Mouse (Mus musculus) midbrain, embryonic 16.5 days (tissue): ENCODE results near the gene Mrps15. TPM values are rescaled to one million over a fixed set of nuclear protein-coding genes. Genes with fewer than 3 reads are reported as not detected.
A peak's percentile ranks its signal among the peaks of the same experiment; 100 is the strongest.

ENCODE experiments used
- ATAC-seq: fragments of 200-750 bp; cut with Nextera tagmentation; 2 replicates; pipeline ENCODE4 v1.8.0; 2017; ENCODE audit warnings: moderate TSS enrichment
- H3K27ac ChIP-seq: fragments of 300-500 bp; sonication (generic); 2 replicates; pipeline ENCODE4 v1.5.1; 2014; ENCODE audit warnings: mild to moderate bottlenecking, low read length, mixed read lengths
- H3K27me3 ChIP-seq: fragments of 300-500 bp; sonication (generic); 2 replicates; pipeline ENCODE4 v1.6.1; 2014; ENCODE audit warnings: low read depth, low read length, mixed read lengths; ENCODE audit not compliant: control insufficient read depth, insufficient read depth
- H3K36me3 ChIP-seq: fragments of 300-500 bp; sonication (generic); 2 replicates; pipeline ENCODE4 v1.6.1; 2014; ENCODE audit warnings: mild to moderate bottlenecking, low read length, moderate library complexity, mixed read lengths; ENCODE audit not compliant: control insufficient read depth, insufficient read depth
- H3K4me1 ChIP-seq: fragments of 300-500 bp; sonication (generic); 2 replicates; pipeline ENCODE4 v1.6.1; 2014; ENCODE audit warnings: mild to moderate bottlenecking, low read length, mixed read lengths; ENCODE audit not compliant: control insufficient read depth, insufficient read depth
- H3K4me2 ChIP-seq: fragments of 300-500 bp; sonication (generic); 2 replicates; pipeline ENCODE4 v1.6.1; 2014; ENCODE audit warnings: mild to moderate bottlenecking, low read length, mixed read lengths
- H3K4me3 ChIP-seq: fragments of 300-500 bp; sonication (generic); 2 replicates; pipeline ENCODE4 v1.5.1; 2014; ENCODE audit warnings: low read depth, mild to moderate bottlenecking, low read length, moderate library complexity, mixed read lengths
- H3K9ac ChIP-seq: fragments of 300-500 bp; sonication (generic); 2 replicates; pipeline ENCODE4 v1.6.1; 2014; ENCODE audit warnings: low read depth, low read length, mixed read lengths
- H3K9me3 ChIP-seq: fragments of 300-500 bp; sonication (generic); replicated peaks from 2 replicates; pipeline ENCODE4 v1.6.1; 2014; ENCODE audit warnings: mild to moderate bottlenecking, low read length, mixed read lengths; ENCODE audit not compliant: control insufficient read depth, poor library complexity, severe bottlenecking
- WGBS: fragments of 180-500 bp; shearing (Covaris S2); extraction: QIAGEN DNeasy Blood & Tissue Kit; methylation state at CpG from one replicate; pipeline ENCODE4 v1.1.7; 2014; 5-methylcytosine and 5-hydroxymethylcytosine counted together
- polyA plus RNA-seq: library from polyadenylated mRNA; unstranded; fragments of >200 nt; fragmentation: Nextera tagmentation; extraction: Ambion mirVana; gene quantifications from 2 replicates; pipeline ENCODE4 v1.2.1, GENCODE M21; 2015

Gene Mrps15
- polyA plus RNA-seq, 1 experiment from 2014 or later = 131 TPM

DNA sequence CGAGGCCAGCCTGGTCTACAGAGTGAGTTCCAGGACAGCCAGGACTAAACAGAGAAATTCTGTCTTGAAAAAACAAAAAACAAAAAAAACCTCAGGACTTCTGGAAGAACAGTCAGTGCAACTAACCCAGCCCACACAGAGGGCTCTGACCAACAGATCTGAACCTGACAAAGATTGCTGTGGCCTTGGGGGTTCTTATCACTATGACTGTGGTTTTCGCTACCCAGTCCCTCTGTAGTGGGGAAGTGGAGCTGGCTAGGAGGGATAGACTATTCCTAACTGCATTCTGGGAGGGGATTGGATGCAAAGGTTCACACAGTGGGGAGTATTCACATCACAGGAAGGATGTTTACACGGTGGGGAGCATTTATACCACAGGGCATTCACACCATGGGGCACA, 17.7 kb upstream of the Mrps15 start:
- Histone ChIP-seq H3K4me3 (no peak overlapping the region), H3K9ac (no peak overlapping the region), H3K27me3 (no peaks in the 10 kb centered on the region), H3K27ac (no peak overlapping the region), H3K4me1 (no peaks in the 10 kb centered on the region), H3K4me2 (no peak overlapping the region), H3K36me3 (no peaks in the 10 kb centered on the region), H3K9me3 (no peaks in the 10 kb centered on the region)
- no peak for ATAC-seq
- WGBS = 75% methylated on average over 3 of the region's 3 CpGs

DNA sequence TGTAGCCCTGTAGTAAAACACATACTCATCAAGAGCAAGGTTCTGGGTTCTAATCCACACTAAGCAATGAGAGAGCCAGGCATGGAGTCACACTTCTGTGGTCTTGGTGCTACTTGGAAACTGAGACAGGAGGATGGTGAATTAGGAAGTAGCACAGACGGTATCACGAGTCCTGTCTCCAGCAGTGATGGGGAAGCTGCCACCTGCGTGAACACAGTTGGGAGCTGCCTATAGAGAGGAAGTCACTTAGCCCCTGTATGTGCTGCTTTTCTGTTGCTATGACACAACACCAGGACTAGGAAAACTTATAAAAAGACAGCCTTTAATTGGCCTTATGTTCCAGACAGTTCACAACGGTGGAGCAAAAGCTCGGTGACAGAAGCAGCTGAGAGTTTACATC, 16.0 kb upstream of the Mrps15 start:
- no peak for ATAC-seq
- no peak overlapping the region for H3K9ac ChIP-seq
- WGBS = 80% methylated on average over 5 of the region's 5 CpGs

DNA sequence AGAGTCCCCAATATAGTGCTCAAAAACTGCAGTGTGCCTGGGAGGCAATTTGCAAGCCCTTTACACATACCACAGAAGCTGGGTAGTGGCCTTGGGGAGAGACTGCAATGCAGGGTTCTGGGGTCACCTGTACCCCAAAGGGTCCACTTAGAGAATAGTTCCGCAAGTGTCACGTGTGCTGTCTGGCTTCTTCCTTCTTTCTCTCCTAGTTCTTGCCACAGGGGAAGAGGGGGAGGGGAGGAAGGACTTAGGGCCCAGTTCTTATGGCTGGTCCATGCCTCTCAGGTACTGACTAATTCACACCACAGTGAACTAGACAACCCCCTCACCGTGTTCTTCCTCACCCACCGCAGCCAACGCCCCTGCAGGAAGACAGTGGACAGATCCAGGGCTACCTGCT, 11.3 kb upstream of the Mrps15 start:
- Histone ChIP-seq H3K4me2 (no peak overlapping the region), H3K27me3 (no peaks in the 10 kb centered on the region), H3K9me3 (no peaks in the 10 kb centered on the region), H3K27ac (no peak overlapping the region), H3K4me3 (no peak overlapping the region), H3K9ac (no peak overlapping the region), H3K36me3 (no peaks in the 10 kb centered on the region), H3K4me1 (no peaks in the 10 kb centered on the region)
- ATAC-seq = no peak
- 85% methylated on average over 5 of the region's 5 CpGs for WGBS

More for the DNA sequence above, 16.0 kb upstream of the Mrps15 start:
- Histone ChIP-seq H3K4me3 (no peak overlapping the region), H3K4me1 (no peaks in the 10 kb centered on the region), H3K9me3 (no peaks in the 10 kb centered on the region), H3K27ac (no peak overlapping the region), H3K4me2 (no peak overlapping the region), H3K36me3 (no peaks in the 10 kb centered on the region), H3K27me3 (no peaks in the 10 kb centered on the region)

DNA sequence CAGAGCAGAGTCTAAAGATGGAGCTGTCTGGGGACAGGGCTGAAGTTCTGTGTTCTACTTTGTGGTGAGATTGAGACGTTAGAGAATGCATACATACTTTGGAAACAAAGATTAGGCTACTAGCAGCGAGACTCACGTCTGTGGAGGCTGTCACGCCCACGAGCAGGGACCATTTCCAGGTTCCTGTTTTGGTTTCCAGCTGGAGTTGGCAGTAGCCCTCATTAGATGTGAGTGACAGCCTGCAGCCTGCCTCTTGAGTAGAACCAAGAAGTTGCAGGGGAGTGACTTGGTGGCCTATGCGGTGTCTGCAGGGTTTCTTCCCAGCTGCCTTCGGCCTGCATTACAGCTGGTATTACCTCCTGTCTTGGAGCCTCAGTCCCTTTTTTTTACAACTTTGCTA, 4.9 kb downstream of the Mrps15 start:
- Histone ChIP-seq H3K4me1 (peaks cover 11% of the 10 kb centered on the region), H3K9me3 (no peaks in the 10 kb centered on the region), H3K27me3 (no peaks in the 10 kb centered on the region), H3K9ac (no peak overlapping the region), H3K4me3 (no peak overlapping the region), H3K4me2 (no peak overlapping the region), H3K27ac (no peak overlapping the region), H3K36me3 (peaks cover 33% of the 10 kb centered on the region)
- no peak for ATAC-seq
- 85% methylated on average over 7 of the region's 7 CpGs for whole genome bisulfite sequencing

DNA sequence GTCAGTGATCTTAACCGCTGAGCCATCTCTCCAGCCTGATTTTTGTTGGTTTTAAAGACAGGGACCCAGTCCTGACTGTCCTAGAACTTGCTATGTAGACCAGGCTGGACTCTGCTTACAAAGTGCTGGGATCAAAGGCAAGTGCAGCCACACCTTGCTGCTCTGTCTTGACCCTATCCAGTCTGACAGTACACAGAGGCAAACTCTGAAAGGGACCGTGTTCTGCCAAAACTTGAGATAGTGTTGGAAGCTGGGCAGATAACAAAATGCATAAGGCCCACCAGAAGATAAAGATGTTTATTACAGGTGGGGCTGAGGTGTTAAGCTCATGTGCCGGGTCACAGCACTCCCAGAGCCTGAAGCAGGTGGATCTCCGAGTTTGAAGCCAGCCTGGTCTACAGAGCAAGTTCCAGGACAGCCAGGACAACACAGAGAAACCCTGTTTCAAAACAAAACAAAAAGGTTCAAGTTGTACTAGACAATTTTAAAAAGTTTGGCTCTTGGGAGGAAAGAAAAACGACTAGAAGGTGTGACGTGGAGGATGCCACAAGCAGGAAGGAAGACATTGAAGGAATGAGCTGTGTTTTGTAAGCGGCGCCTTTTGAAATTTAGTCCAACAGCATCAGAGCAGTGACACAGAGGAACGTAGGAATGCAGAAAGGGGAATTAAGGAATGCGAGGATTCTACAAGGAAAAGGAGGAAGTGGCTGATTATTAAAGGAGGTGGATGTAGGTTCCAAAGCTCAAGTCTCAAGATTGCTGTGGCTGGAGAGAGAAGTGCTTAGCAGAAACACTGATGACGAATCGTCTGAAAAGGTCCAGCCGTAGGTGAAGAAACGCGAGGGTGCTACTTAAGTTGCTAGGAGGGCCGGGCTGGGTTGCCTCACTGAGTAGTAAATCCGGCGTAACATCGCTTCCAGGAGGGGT, 10.7 kb downstream of the Mrps15 start:
- H3K9ac ChIP-seq = no peak overlapping the region
- H3K27ac ChIP-seq = no peak overlapping the region
- H3K36me3 ChIP-seq = peaks cover 17% of the 10 kb centered on the region
- ATAC-seq = no peak
- peak overlapping the region; percentile 63 for H3K4me3 ChIP-seq
- 16% methylated on average over 19 of the region's 19 CpGs for WGBS
- H3K27me3 ChIP-seq = no peaks in the 10 kb centered on the region
- peaks cover 18% of the 10 kb centered on the region for H3K4me1 ChIP-seq
- peak overlapping the region; percentile 70 for H3K4me2 ChIP-seq
- no peaks in the 10 kb centered on the region for H3K9me3 ChIP-seq

DNA sequence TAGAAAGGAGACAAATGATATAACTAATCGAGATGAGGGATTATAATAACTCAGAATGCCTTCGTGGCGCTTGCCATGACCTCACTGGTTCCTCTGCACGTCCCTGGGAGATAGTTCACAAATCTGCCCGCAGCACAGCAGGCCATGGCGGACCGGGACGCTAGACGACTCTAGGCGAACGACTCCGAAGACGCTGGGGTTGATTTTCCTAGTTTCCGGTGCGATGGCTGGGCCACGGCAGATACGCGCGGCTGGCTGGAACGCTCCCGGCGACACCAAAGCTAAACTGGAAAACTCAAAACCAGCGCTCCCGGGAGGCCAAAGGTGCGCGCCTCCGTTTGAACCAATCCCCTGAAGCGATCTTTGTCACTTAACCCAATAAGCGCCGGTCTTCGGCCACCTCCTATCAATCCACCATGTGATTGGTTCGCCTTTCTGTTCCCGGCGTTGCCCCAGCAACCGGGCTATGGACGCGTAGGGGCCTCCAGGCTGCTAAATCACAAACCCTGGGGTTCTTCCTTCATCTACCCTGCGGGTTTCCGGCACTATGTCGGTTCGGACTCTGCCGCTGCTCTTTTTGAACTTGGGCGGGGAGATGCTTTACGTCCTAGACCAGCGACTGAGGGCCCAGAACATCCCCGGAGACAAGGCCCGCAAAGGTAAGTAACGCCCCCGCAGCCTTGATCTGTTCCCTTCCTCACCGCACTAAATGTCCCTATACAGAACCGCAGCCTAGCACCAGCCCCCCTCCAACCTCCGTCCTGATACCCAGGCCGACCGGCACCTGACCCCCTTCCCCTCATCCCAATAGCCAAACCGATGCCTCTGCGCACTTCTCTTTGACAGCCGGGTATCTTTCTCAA, 11.6 kb downstream of the Mrps15 start, which contains the start of gene Oscp1:
Gene Oscp1, plus strand, starts transcription at position 432 of the 863 bp plus-strand sequence.
- H3K9ac ChIP-seq = peak within 1 kb of the TSS; percentile 69
- peaks cover 18% of the 10 kb centered on the region for H3K4me1 ChIP-seq
- under 1% methylated on average over 57 of the region's 57 CpGs for WGBS
- H3K27ac ChIP-seq = peak within 1 kb of the TSS; percentile 56
- H3K36me3 ChIP-seq = peaks cover 15% of the 10 kb centered on the region
- H3K27me3 ChIP-seq = no peaks in the 10 kb centered on the region
- H3K9me3 ChIP-seq = no peaks in the 10 kb centered on the region
- peak within 1 kb of the TSS; percentile 70 for H3K4me2 ChIP-seq
- peak; percentile 98 for ATAC-seq
- H3K4me3 ChIP-seq = peak within 1 kb of the TSS; percentile 63

DNA sequence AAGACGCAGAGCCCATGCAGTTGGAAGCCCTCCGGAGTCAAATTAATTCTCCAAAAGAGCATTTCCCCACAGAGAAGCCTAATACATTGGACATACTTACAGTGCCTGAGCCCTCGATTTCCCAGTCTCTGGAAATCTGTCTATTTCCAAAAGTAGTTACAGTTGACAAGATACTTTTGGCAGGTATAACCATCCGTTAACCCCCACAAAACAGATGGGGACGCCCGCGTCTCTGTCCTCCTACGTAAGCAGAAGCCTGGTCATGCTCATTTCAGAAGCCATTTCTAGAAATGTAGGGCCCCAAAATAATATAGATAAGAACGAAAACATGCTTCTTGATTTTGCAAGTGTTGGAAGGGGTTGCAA, 12.3 kb downstream of the Mrps15 start:
- H3K4me1 ChIP-seq = peaks cover 18% of the 10 kb centered on the region
- no peak for ATAC-seq
- peak overlapping the region; percentile 69 for H3K9ac ChIP-seq
- H3K36me3 ChIP-seq = peaks cover 10% of the 10 kb centered on the region
- H3K4me3 ChIP-seq = peak overlapping the region; percentile 63
- H3K4me2 ChIP-seq = peak overlapping the region; percentile 66
- no peaks in the 10 kb centered on the region for H3K9me3 ChIP-seq
- H3K27ac ChIP-seq = peak overlapping the region; percentile 56
- H3K27me3 ChIP-seq = no peaks in the 10 kb centered on the region
- 30% methylated on average over 9 of the region's 9 CpGs for WGBS

DNA sequence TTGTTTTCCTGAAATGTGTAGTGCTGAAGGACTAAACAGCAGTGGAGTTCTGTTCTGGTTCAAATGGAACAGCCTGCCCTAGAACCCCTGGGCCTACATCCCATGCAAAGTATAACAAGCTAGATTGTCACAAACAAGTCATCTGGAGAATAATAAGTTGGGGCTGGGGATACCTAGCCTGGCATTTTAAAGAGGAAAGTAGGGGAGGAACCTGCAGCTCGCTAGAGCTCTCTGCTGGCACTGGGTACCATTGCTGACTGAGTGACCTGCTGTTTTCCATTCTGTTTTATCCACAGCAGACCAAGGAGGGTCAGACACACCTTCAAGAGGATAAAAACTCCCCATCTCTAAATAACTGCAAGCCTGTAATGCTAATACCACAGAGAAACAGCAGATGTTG, 16.1 kb downstream of the Mrps15 start:
- Histone ChIP-seq H3K9me3 (no peaks in the 10 kb centered on the region), H3K9ac (no peak overlapping the region), H3K27me3 (no peaks in the 10 kb centered on the region), H3K4me1 (peaks cover 13% of the 10 kb centered on the region), H3K4me2 (no peak overlapping the region), H3K27ac (no peak overlapping the region), H3K4me3 (no peak overlapping the region), H3K36me3 (no peaks in the 10 kb centered on the region)
- no peak for ATAC-seq
- 48% methylated on average over 1 of the region's 1 CpGs for WGBS

DNA sequence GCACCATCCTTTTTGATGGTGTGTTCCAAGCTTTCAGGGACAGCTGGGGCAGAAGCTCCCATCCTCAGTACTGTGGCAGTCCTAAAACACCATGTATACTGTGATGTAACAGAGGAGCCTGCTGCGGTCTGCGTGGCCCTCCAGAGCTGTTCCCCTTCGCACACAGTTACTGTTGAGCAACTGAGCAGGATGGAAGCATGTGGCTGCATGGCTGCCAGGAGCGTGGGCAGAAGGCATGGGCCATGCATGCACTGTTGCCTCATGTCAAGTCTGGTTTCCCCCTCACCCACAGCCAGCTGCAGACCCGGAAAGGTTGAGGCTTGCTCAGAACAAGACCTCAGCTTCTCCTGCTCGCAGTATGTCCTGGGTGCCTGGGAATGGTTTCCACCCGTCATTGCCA, 18.5 kb downstream of the Mrps15 start:
- Histone ChIP-seq H3K9me3 (no peaks in the 10 kb centered on the region), H3K9ac (no peak overlapping the region), H3K27ac (no peak overlapping the region), H3K4me2 (no peak overlapping the region), H3K4me3 (no peak overlapping the region), H3K4me1 (0 out of 2 replicates have a peak, but pooled peaks cover 2% of the 10 kb centered on the region), H3K27me3 (no peaks in the 10 kb centered on the region), H3K36me3 (no peaks in the 10 kb centered on the region)
- ATAC-seq = no peak
- WGBS = 89% methylated on average over 7 of the region's 7 CpGs
